In genomic region chr15:97267094-97267695, GRCm38 (mm10) we compare ENCODE assay signal across 20 mouse cellular contexts. TPM values are rescaled to one million over a fixed set of nuclear protein-coding genes. Genes with fewer than 3 reads are reported as not detected.
DNase-seq lines count a peak whose midpoint lies in the region; ATAC-seq and TF ChIP-seq lines count a peak whose summit lies in the region.
"Had no signal": no experiment of that assay in that cellular context is flagged by ENCODE, and none has a peak within 500 bp of the region (broad histone marks: within the 10 kb centered on the region; RNA-seq: fewer than 3 reads in every experiment).

No protein-coding gene starts in this region.

- H3K9me3 ChIP-seq in lung, embryonic 14.5 days (ENCODE audit: low read depth, low read length), result no peaks in the 10 kb centered on the region
- H3K9me3 ChIP-seq: forebrain, embryonic 15.5 days; heart, embryonic 15.5 days; hindbrain, embryonic 10.5 days had no signal

- peak; percentile 54 for DNase-seq in heart, adult 11 months
- no peak for DNase-seq in heart, postnatal 25 days (ENCODE audit: low spot score)
- DNase-seq in lung, embryonic 14.5 days, result peak; percentile 80
- no peak for DNase-seq in lung, adult 18-20 months
- peak; percentile 30 for DNase-seq in lung, postnatal 36 days
- DNase-seq in lung, adult 2 months, result no peak
- no peak for DNase-seq in cerebellum, adult 9-10 months
- DNase-seq: adrenal gland, adult 2 months; adrenal gland, postnatal 25 days; cerebellum, adult 18-20 months; cerebellum, postnatal 10 days; gastrocnemius, postnatal 36 days; heart, adult 2 months; heart, postnatal 14 days had no signal

- ATAC-seq in lung, embryonic 14.5 days (ENCODE audit: insufficient read depth), result peak; percentile 52; the same call in 1 of the 2 replicates
- ATAC-seq: forebrain, embryonic 15.5 days had no signal

- H3K4me3 ChIP-seq in lung, embryonic 14.5 days (ENCODE audit: low read depth, low read length), result no peak overlapping the region
- no peak overlapping the region for H3K4me3 ChIP-seq in lung, adult 2 months (replicated peaks; ENCODE audit: extremely low read depth, low read depth, low read length)
- H3K4me3 ChIP-seq: forebrain, embryonic 15.5 days; heart, adult 2 months; heart, embryonic 15.5 days; hindbrain, embryonic 10.5 days had no signal

- no peak for TF ChIP-seq CTCF in lung, embryonic 14.5 days (IDR thresholded peaks at IDR 0.05; ENCODE audit: low read depth)
- TF ChIP-seq CTCF in lung, adult 2 months (IDR thresholded peaks at IDR 0.05; ENCODE audit: insufficient read depth, low read length), result no peak

- H3K9ac ChIP-seq in lung, embryonic 14.5 days, result no peak overlapping the region
- H3K9ac ChIP-seq: forebrain, embryonic 15.5 days; heart, embryonic 15.5 days; hindbrain, embryonic 14.5 days had no signal

- no peaks in the 10 kb centered on the region for H3K36me3 ChIP-seq in lung, embryonic 14.5 days (ENCODE audit: insufficient read depth)
- H3K36me3 ChIP-seq: forebrain, embryonic 15.5 days; heart, embryonic 15.5 days; hindbrain, embryonic 10.5 days had no signal

- no peak overlapping the region for H3K4me2 ChIP-seq in lung, embryonic 14.5 days
- H3K4me2 ChIP-seq: forebrain, embryonic 15.5 days; heart, embryonic 11.5 days; heart, embryonic 15.5 days; hindbrain, embryonic 14.5 days had no signal

- TF ChIP-seq POLR2A in lung, adult 2 months (IDR thresholded peaks at IDR 0.05; ENCODE audit: borderline replicate concordance, extremely low read depth, low read depth, low read length), result no peak

- peaks cover 4% of the 10 kb centered on the region for H3K4me1 ChIP-seq in lung, embryonic 14.5 days (ENCODE audit: insufficient read depth)
- H3K4me1 ChIP-seq in lung, adult 2 months (ENCODE audit: control insufficient read depth, insufficient read depth, low read length), result peaks cover 9% of the 10 kb centered on the region; the same call in 1 of the 2 replicates
- H3K4me1 ChIP-seq: forebrain, embryonic 15.5 days; heart, embryonic 15.5 days had no signal

- 30% methylated on average over 8 of the region's 8 CpGs for WGBS in lung, embryonic 14.5 days
- 46% methylated on average over 8 of the region's 8 CpGs for WGBS in lung, adult 2 months

- intact Hi-C loops in heart, postnatal 25 days (cut with DNase I), result no loop called here

- no peak overlapping the region for H3K27ac ChIP-seq in lung, embryonic 14.5 days (ENCODE audit: low read depth)
- H3K27ac ChIP-seq: forebrain, embryonic 15.5 days; heart, adult 2 months; heart, embryonic 15.5 days; hindbrain, embryonic 10.5 days; hindbrain, embryonic 14.5 days had no signal

- no peaks in the 10 kb centered on the region for H3K27me3 ChIP-seq in lung, embryonic 14.5 days (ENCODE audit: insufficient read depth, low read length)
- H3K27me3 ChIP-seq: CH12.LX; forebrain, embryonic 15.5 days; heart, embryonic 15.5 days had no signal

RNA-seq across cellular contexts. Expression of gene Amigo2, which starts 20.1 kb away (rescaled TPM):
- 1 to 10 TPM; 5.2 to 7.0 TPM for total RNA-seq in heart, postnatal 25 days (2021)
- polyA plus RNA-seq in lung, embryonic 14.5 days (2014; fragmentation: Nextera tagmentation; extraction: Ambion mirVana), result 5.5 and 5.7 TPM in 2 replicates
- 4.2 and 4.9 TPM in 2 replicates for polyA plus RNA-seq in lung, adult 2 months (2012; rRNA removed)

RNA-seq across cellular contexts. Expression of gene Pced1b, which starts 20.3 kb away (rescaled TPM):
- 1 to 10 TPM; 2.3 to 2.5 TPM for total RNA-seq in heart, postnatal 25 days (2021)
- polyA plus RNA-seq in lung, embryonic 14.5 days (2014; fragmentation: Nextera tagmentation; extraction: Ambion mirVana), result 5.5 and 8.7 TPM in 2 replicates
- polyA plus RNA-seq in lung, adult 2 months (2012; rRNA removed), result 19.8 and 24.8 TPM in 2 replicates

Comparison
In these comparisons a context has a peak if more than half of its experiments do, and no peak if none do; other contexts are left out.
1. DNase-seq: peak in heart, adult 11 months (single experiment), lung, embryonic 14.5 days (single experiment) and lung, postnatal 36 days (single experiment); none in heart, postnatal 25 days (single experiment), lung, adult 18-20 months (0 of 2), lung, adult 2 months (single experiment) and cerebellum, adult 9-10 months (single experiment).